In genomic region chr5:134500681-134501080, GRCm38 (mm10) we compare ENCODE assay signal across 19 mouse cellular contexts. TPM values are rescaled to one million over a fixed set of nuclear protein-coding genes. Genes with fewer than 3 reads are reported as not detected.
DNase-seq lines count a peak whose midpoint lies in the region; ATAC-seq lines count a peak whose summit lies in the region.
"Had no signal": no experiment of that assay in that cellular context is flagged by ENCODE, and none has a peak within 500 bp of the region (broad histone marks: within the 10 kb centered on the region; RNA-seq: fewer than 3 reads in every experiment).

No protein-coding gene starts in this region.

- peaks cover 21% of the 10 kb centered on the region for H3K36me3 ChIP-seq in midbrain, embryonic 11.5 days (ENCODE audit: control insufficient read depth, insufficient read depth, low read length)
- H3K36me3 ChIP-seq in midbrain, embryonic 14.5 days (ENCODE audit: control insufficient read depth, insufficient read depth, low read length), result peaks cover 94% of the 10 kb centered on the region
- H3K36me3 ChIP-seq: G1E had no signal

- H3K27ac ChIP-seq in midbrain, embryonic 11.5 days (ENCODE audit: low read depth, low read length), result no peak overlapping the region
- no peak overlapping the region for H3K27ac ChIP-seq in midbrain, embryonic 14.5 days (replicated peaks; ENCODE audit: low read depth, low read length)

- no peaks in the 10 kb centered on the region for H3K9me3 ChIP-seq in midbrain, embryonic 11.5 days (ENCODE audit: control insufficient read depth, low read length)
- H3K9me3 ChIP-seq in midbrain, embryonic 14.5 days (ENCODE audit: control insufficient read depth, low read length), result no peaks in the 10 kb centered on the region
- H3K9me3 ChIP-seq: G1E had no signal

- H3K27me3 ChIP-seq in midbrain, embryonic 11.5 days (ENCODE audit: control insufficient read depth, insufficient read depth, low read length), result no peaks in the 10 kb centered on the region
- H3K27me3 ChIP-seq in midbrain, embryonic 14.5 days (ENCODE audit: control insufficient read depth, insufficient read depth, low read length), result no peaks in the 10 kb centered on the region
- H3K27me3 ChIP-seq: CH12.LX, Patski had no signal

- no peaks in the 10 kb centered on the region for H3K4me1 ChIP-seq in midbrain, embryonic 11.5 days (ENCODE audit: control insufficient read depth, insufficient read depth, low read length)
- no peaks in the 10 kb centered on the region for H3K4me1 ChIP-seq in midbrain, embryonic 14.5 days (ENCODE audit: control insufficient read depth, insufficient read depth, low read length)

- peak; percentile 73 for DNase-seq in heart, adult 11 months
- no peak for DNase-seq in heart, postnatal 10 days
- peak; percentile 17 for DNase-seq in midbrain, embryonic 11.5 days (ENCODE audit: low spot score, missing footprints)
- DNase-seq in midbrain, embryonic 14.5 days, result no peak
- DNase-seq in 3T3-L1 (ENCODE audit: low read depth, low spot score) (peak; percentile 23), 416B (ENCODE audit: low read depth) (peak; percentile 58)
- no peak for DNase-seq in layer of hippocampus, postnatal 10 days (ENCODE audit: low spot score in 2 of 2)
- no peak for DNase-seq in gastrocnemius, adult 8-10 months (ENCODE audit: low spot score in 2 of 2)
- DNase-seq: adrenal gland, adult 8-10 months had no signal

- intact Hi-C loops in heart, postnatal 10 days (cut with DNase I), result loop anchor here (1.0 to 5.0 kb wide), 2 partner anchors 82 to 402 kb away; no protein-coding TSS in a partner anchor

- no peak overlapping the region for H3K9ac ChIP-seq in midbrain, embryonic 11.5 days (ENCODE audit: low read length)
- H3K9ac ChIP-seq in midbrain, embryonic 14.5 days (replicated peaks; ENCODE audit: low read length), result no peak overlapping the region

- no peak overlapping the region for H3K4me3 ChIP-seq in midbrain, embryonic 11.5 days (ENCODE audit: low read depth, low read length)
- no peak overlapping the region for H3K4me3 ChIP-seq in midbrain, embryonic 14.5 days (replicated peaks; ENCODE audit: low read depth, low read length)

- 96% methylated on average over 3 of the region's 3 CpGs for WGBS in midbrain, embryonic 11.5 days
- WGBS in midbrain, embryonic 14.5 days, result 93% methylated on average over 3 of the region's 3 CpGs

- no peak overlapping the region for H3K4me2 ChIP-seq in midbrain, embryonic 11.5 days
- no peak overlapping the region for H3K4me2 ChIP-seq in midbrain, embryonic 14.5 days (ENCODE audit: low read length)

- ATAC-seq in midbrain, embryonic 11.5 days (ENCODE audit: low FRiP score), result no peak
- ATAC-seq in midbrain, embryonic 14.5 days (ENCODE audit: low FRiP score, low TSS enrichment), result no peak
- ATAC-seq: Patski had no signal

RNA-seq across cellular contexts. Expression of gene Gtf2ird1, which starts 44.2 kb away (rescaled TPM):
- 10 to 100 TPM; 43.3 to 45.5 TPM for total RNA-seq in heart, postnatal 10 days (2021)
- 86.5 and 88.1 TPM in 2 replicates for polyA plus RNA-seq in midbrain, embryonic 11.5 days (2014; fragmentation: Nextera tagmentation; extraction: Ambion mirVana)
- polyA plus RNA-seq in midbrain, embryonic 14.5 days (2014; fragmentation: Nextera tagmentation; extraction: Ambion mirVana), result 75.1 and 75.5 TPM in 2 replicates
- total RNA-seq in layer of hippocampus, postnatal 10 days (2021), result 10 to 100 TPM; 35.6 to 46.3 TPM
- 10 to 100 TPM; 13.1 to 15.3 (median 14.8) TPM for total RNA-seq in gastrocnemius, adult 8-10 months (2022)

RNA-seq across cellular contexts. Expression of gene Clip2, which starts 51.6 kb away (rescaled TPM):
- total RNA-seq in heart, postnatal 10 days (2021), result 10 to 100 TPM; 14.6 to 16.0 TPM
- polyA plus RNA-seq in midbrain, embryonic 11.5 days (2014; fragmentation: Nextera tagmentation; extraction: Ambion mirVana), result 5.6 and 5.8 TPM in 2 replicates
- 18.2 and 19.3 TPM in 2 replicates for polyA plus RNA-seq in midbrain, embryonic 14.5 days (2014; fragmentation: Nextera tagmentation; extraction: Ambion mirVana)
- 100 to 1,000 TPM; 124 to 133 TPM for total RNA-seq in layer of hippocampus, postnatal 10 days (2021)
- 1 to 10 TPM; 1.4 to 2.1 (median 1.9) TPM for total RNA-seq in gastrocnemius, adult 8-10 months (2022)

RNA-seq across cellular contexts. Expression of gene Syna, which starts 59.3 kb away (rescaled TPM):
- not detected for total RNA-seq in heart, postnatal 10 days (2021)
- 0.30 TPM in 1 of 2 replicates, not detected in the other for polyA plus RNA-seq in midbrain, embryonic 11.5 days (2014; fragmentation: Nextera tagmentation; extraction: Ambion mirVana)
- polyA plus RNA-seq in midbrain, embryonic 14.5 days (2014; fragmentation: Nextera tagmentation; extraction: Ambion mirVana), result 0.11 and 0.24 TPM in 2 replicates
- 1 to 10 TPM; 3.1 to 5.1 TPM for total RNA-seq in layer of hippocampus, postnatal 10 days (2021)
- total RNA-seq in gastrocnemius, adult 8-10 months (2022), result not detected
- total RNA-seq: adrenal gland, adult 18-20 months; adrenal gland, adult 2 months; adrenal gland, adult 8-10 months; adrenal gland, postnatal 10 days; adrenal gland, postnatal 14 days; adrenal gland, postnatal 25 days; adrenal gland, postnatal 36 days; MEL had no signal
- polyA plus RNA-seq: G1E had no signal

Comparison
In these comparisons a context has a peak if more than half of its experiments do, and no peak if none do; other contexts are left out.
1. DNase-seq: peak in heart, adult 11 months (single experiment), midbrain, embryonic 11.5 days (single experiment), 3T3-L1 (single experiment) and 416B (single experiment); none in heart, postnatal 10 days (0 of 2), midbrain, embryonic 14.5 days (single experiment), layer of hippocampus, postnatal 10 days (0 of 2) and gastrocnemius, adult 8-10 months (0 of 2).
2. RNA of gene Clip2, which starts 51.6 kb away (total RNA-seq): 124 to 133 TPM in layer of hippocampus, postnatal 10 days; 14.6 to 16.0 TPM in heart, postnatal 10 days and 1.4 to 2.1 TPM in gastrocnemius, adult 8-10 months; every median in the first group is over 4 times any median in the second.